Mouse (Mus musculus) intestine, embryonic 15.5 days (tissue): ENCODE data around the gene Krt5. TPM values are rescaled to one million over a fixed set of nuclear protein-coding genes. Genes with fewer than 3 reads are reported as not detected.

ENCODE experiments used
- ATAC-seq: fragments of 200-750 bp; cut with Nextera tagmentation; 2 replicates; pipeline ENCODE4 v1.8.0; 2017; ENCODE audit warnings: moderate TSS enrichment, moderate library complexity
- H3K27ac ChIP-seq: fragments of 300-500 bp; sonication (generic); 2 replicates; pipeline ENCODE4 v1.5.1; 2015; ENCODE audit warnings: mild to moderate bottlenecking, inconsistent platforms
- H3K27me3 ChIP-seq: fragments of 300-500 bp; sonication (generic); replicated peaks from 2 replicates; pipeline ENCODE4 v1.6.1; 2015; ENCODE audit warnings: inconsistent platforms
- H3K36me3 ChIP-seq: fragments of 300-500 bp; sonication (generic); 2 replicates; pipeline ENCODE4 v1.6.1; 2015; ENCODE audit warnings: inconsistent platforms
- H3K4me1 ChIP-seq: fragments of 300-500 bp; sonication (generic); replicated peaks from 2 replicates; pipeline ENCODE4 v1.6.1; 2015; ENCODE audit warnings: inconsistent platforms
- H3K4me2 ChIP-seq: fragments of 300-500 bp; sonication (generic); replicated peaks from 2 replicates; pipeline ENCODE4 v1.6.1; 2015; ENCODE audit warnings: mild to moderate bottlenecking, inconsistent platforms
- H3K4me3 ChIP-seq: fragments of 300-500 bp; sonication (generic); replicated peaks from 2 replicates; pipeline ENCODE4 v1.5.1; 2015; ENCODE audit warnings: inconsistent platforms
- H3K9ac ChIP-seq: fragments of 300-500 bp; sonication (generic); 2 replicates; pipeline ENCODE4 v1.6.1; 2015; ENCODE audit warnings: inconsistent platforms
- H3K9me3 ChIP-seq: fragments of 300-500 bp; sonication (generic); 2 replicates; pipeline ENCODE4 v1.6.1; 2016; ENCODE audit warnings: inconsistent platforms
- WGBS: fragments of 180-500 bp; shearing (Covaris S2); methylation state at CpG from one replicate; pipeline ENCODE4 v1.1.7; 2015; 5-methylcytosine and 5-hydroxymethylcytosine counted together
- polyA plus RNA-seq: library from polyadenylated mRNA; unstranded; fragments of >200 nt; fragmentation: Nextera tagmentation; extraction: Ambion mirVana; gene quantifications from 2 replicates; pipeline ENCODE4 v1.2.1, GENCODE M21; 2015

Gene Krt5
- polyA plus RNA-seq = 0.25 and 0.87 TPM in 2 replicates

DNA sequence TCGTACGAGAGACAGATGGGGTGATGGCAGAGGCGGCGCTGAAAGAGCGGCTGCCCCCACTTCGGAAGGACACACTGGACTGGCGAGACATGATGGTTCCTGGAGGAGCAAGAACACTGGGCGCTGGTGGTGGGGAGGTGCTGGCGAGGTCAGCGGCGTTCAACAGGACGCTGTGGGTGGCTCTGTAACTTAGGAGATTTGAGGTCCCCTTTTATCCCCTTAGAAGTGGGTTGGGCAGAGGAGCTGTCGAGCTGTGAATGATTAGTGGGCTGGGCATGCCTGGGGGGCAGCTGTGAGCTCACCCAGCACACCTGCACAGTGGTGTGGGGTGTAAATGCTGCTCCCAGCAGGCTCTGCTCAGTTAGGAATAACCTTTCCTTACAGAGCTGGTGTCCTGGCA, at the start of gene Krt5:
Krt5 (minus strand) TSS at position 179 of the 400 bp plus-strand sequence.
- no peak within 1 kb of the TSS for H3K4me3 ChIP-seq
- H3K4me2 ChIP-seq = no peak within 1 kb of the TSS
- no peak within 1 kb of the TSS for H3K9ac ChIP-seq
- WGBS = 60% methylated on average over 13 of the region's 13 CpGs
- no peaks in the 10 kb centered on the region; the same call in 1 of the 2 replicates for H3K4me1 ChIP-seq
- H3K9me3 ChIP-seq = no peaks in the 10 kb centered on the region
- H3K27me3 ChIP-seq = no peaks in the 10 kb centered on the region
- H3K27ac ChIP-seq = no peak within 1 kb of the TSS
- no peaks in the 10 kb centered on the region for H3K36me3 ChIP-seq
- ATAC-seq = no peak

DNA sequence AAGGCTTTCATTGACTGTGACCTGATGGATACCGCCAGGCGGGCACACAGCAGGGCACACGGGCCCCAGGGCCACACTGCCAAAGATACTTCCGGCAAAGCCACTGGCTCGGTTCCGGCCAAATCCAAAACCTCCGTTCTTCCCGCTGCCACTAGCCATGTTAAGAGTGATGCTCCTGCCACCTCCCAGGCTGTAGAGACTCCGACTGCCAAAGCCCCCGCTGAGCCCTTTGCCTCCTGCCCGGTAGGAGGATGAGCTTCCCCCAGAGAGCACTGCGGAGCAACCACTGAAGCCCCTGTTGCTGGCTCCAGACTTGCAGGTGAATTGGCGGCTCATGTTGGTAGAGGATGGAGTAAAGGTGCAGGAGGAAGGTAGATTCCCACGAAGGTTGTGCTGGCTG, 30.0 kb upstream of the Krt5 start, which contains the start of gene Krt71:
Krt71 (minus strand) TSS at position 399 of the 400 bp plus-strand sequence.
- H3K4me3 ChIP-seq = no peak within 1 kb of the TSS
- no peak within 1 kb of the TSS for H3K9ac ChIP-seq
- no peak within 1 kb of the TSS for H3K4me2 ChIP-seq
- no peak within 1 kb of the TSS for H3K27ac ChIP-seq
- H3K36me3 ChIP-seq = no peaks in the 10 kb centered on the region
- 56% methylated on average over 14 of the region's 14 CpGs for WGBS
- ATAC-seq = no peak
- H3K4me1 ChIP-seq = no peaks in the 10 kb centered on the region
- H3K9me3 ChIP-seq = no peaks in the 10 kb centered on the region
- peaks cover 9% of the 10 kb centered on the region; the same call in 1 of the 2 replicates for H3K27me3 ChIP-seq

- Histone ChIP-seq H3K9me3 (no peaks in the 10 kb centered on the region), H3K36me3 (no peaks in the 10 kb centered on the region), H3K4me3 (no peak overlapping the region), H3K9ac (no peak overlapping the region), H3K27ac (no peak overlapping the region), H3K27me3 (peaks cover 5% of the 10 kb centered on the region; the same call in 1 of the 2 replicates), H3K4me2 (no peak overlapping the region), H3K4me1 (no peaks in the 10 kb centered on the region)
- ATAC-seq = no peak
- 67% methylated on average over 7 of the region's 7 CpGs for WGBS
Measured at GRCm38 (mm10) chr15:101737786-101738185, 25.1 kb upstream of the Krt5 start.

DNA sequence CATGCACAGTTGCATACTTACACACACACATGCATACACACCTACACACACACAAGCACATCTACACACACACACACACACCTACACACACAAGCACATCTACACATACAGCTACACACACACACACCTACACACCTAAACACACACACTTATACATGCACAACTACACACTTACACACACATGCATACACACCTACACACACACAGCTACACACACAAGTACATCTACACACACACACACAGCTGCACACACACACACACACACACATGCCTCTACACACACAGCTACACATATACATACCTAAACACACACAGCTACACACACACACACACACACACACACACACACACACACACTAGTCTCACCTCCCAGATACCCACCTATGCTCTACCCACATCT, 18.0 kb upstream of the Krt5 start:
- no peaks in the 10 kb centered on the region for H3K27me3 ChIP-seq
- no peak overlapping the region for H3K4me3 ChIP-seq
- H3K9ac ChIP-seq = no peak overlapping the region
- H3K36me3 ChIP-seq = no peaks in the 10 kb centered on the region
- no peak for ATAC-seq
- no peaks in the 10 kb centered on the region for H3K9me3 ChIP-seq
- no peak overlapping the region for H3K4me2 ChIP-seq
- no peaks in the 10 kb centered on the region for H3K4me1 ChIP-seq
- H3K27ac ChIP-seq = no peak overlapping the region

GRCm38 (mm10) chr15:101724686-101725085, 12.0 kb upstream of the Krt5 start:
- Histone ChIP-seq H3K9me3 (no peaks in the 10 kb centered on the region), H3K4me3 (no peak overlapping the region), H3K36me3 (no peaks in the 10 kb centered on the region), H3K9ac (no peak overlapping the region), H3K27me3 (no peaks in the 10 kb centered on the region), H3K27ac (no peak overlapping the region), H3K4me1 (no peaks in the 10 kb centered on the region), H3K4me2 (no peak overlapping the region)
- WGBS = 50% methylated on average over 5 of the region's 5 CpGs
- no peak for ATAC-seq

- H3K4me2 ChIP-seq = no peak overlapping the region
- H3K36me3 ChIP-seq = no peaks in the 10 kb centered on the region
- no peaks in the 10 kb centered on the region; the same call in 1 of the 2 replicates for H3K4me1 ChIP-seq
- no peak overlapping the region for H3K9ac ChIP-seq
- H3K27ac ChIP-seq = no peak overlapping the region
- H3K4me3 ChIP-seq = no peak overlapping the region
- ATAC-seq = no peak
- H3K9me3 ChIP-seq = no peaks in the 10 kb centered on the region
- WGBS = 78% methylated on average over 3 of the region's 3 CpGs
- no peaks in the 10 kb centered on the region for H3K27me3 ChIP-seq
Measured at GRCm38 (mm10) chr15:101715831-101716230, 3.1 kb upstream of the Krt5 start.

GRCm38 (mm10) chr15:101714356-101714755, 1.7 kb upstream of the Krt5 start:
- no peaks in the 10 kb centered on the region; the same call in 1 of the 2 replicates for H3K4me1 ChIP-seq
- H3K36me3 ChIP-seq = no peaks in the 10 kb centered on the region
- no peak overlapping the region for H3K4me3 ChIP-seq
- no peak overlapping the region for H3K27ac ChIP-seq
- no peaks in the 10 kb centered on the region for H3K9me3 ChIP-seq
- no peak overlapping the region for H3K9ac ChIP-seq
- no peak for ATAC-seq
- no peak overlapping the region for H3K4me2 ChIP-seq
- no peaks in the 10 kb centered on the region for H3K27me3 ChIP-seq
- WGBS = 61% methylated on average over 5 of the region's 5 CpGs

GRCm38 (mm10) chr15:101713731-101714130, 1.0 kb upstream of the Krt5 start:
- no peaks in the 10 kb centered on the region for H3K27me3 ChIP-seq
- no peak for ATAC-seq
- no peak overlapping the region for H3K4me3 ChIP-seq
- no peak overlapping the region for H3K4me2 ChIP-seq
- H3K9ac ChIP-seq = no peak overlapping the region
- no peak overlapping the region for H3K27ac ChIP-seq
- H3K9me3 ChIP-seq = no peaks in the 10 kb centered on the region
- WGBS = 62% methylated on average over 8 of the region's 8 CpGs
- no peaks in the 10 kb centered on the region for H3K36me3 ChIP-seq
- H3K4me1 ChIP-seq = no peaks in the 10 kb centered on the region; the same call in 1 of the 2 replicates

DNA sequence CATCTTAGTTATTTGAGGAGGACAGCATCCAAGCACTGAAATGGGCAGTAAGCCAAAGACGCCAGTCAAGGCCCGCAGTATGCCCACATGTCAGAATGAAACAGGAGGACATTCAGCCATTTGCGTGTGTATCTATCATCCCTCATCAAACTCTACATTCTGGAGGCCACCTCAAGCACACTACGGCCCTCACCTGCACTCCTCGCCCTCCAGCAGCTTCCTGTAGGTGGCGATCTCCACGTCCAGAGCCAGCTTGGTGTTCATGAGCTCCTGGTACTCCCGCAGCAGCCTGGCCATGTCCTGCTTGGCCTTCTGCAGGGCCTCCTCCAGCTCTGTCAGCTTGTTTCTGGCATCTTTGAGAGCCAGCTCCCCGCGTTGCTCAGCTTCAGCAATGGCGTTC, 4.0 kb downstream of the Krt5 start:
- Histone ChIP-seq H3K4me1 (no peaks in the 10 kb centered on the region), H3K4me3 (no peak overlapping the region), H3K27me3 (no peaks in the 10 kb centered on the region), H3K36me3 (no peaks in the 10 kb centered on the region), H3K9me3 (no peaks in the 10 kb centered on the region), H3K27ac (no peak overlapping the region), H3K9ac (no peak overlapping the region), H3K4me2 (no peak overlapping the region)
- no peak for ATAC-seq
- 62% methylated on average over 11 of the region's 11 CpGs for WGBS

DNA sequence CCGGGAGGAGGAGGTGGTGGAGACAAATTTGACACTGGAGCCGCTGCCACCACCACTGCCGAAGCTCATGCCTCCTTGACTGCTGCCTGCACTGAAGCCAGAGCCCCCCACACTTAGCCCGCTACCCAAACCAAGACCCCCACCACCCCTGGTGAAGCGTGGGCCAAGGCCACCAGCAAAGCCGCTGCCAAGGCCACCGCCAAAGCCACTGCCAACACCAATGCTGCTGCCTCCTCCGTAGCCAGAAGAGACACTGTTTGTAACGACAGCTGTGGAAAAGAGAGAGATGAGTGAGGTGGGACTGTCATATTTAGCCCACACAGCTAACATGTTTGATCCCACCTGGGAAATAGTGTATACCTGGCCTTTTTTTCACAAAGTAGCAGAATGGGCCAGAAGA, 5.2 kb downstream of the Krt5 start:
- Histone ChIP-seq H3K9me3 (no peaks in the 10 kb centered on the region), H3K27ac (no peak overlapping the region), H3K4me3 (no peak overlapping the region), H3K4me1 (no peaks in the 10 kb centered on the region), H3K4me2 (no peak overlapping the region), H3K9ac (no peak overlapping the region), H3K36me3 (no peaks in the 10 kb centered on the region), H3K27me3 (no peaks in the 10 kb centered on the region)
- ATAC-seq = no peak
- 86% methylated on average over 9 of the region's 9 CpGs for WGBS

GRCm38 (mm10) chr15:101704066-101704465, 8.6 kb downstream of the Krt5 start:
- no peaks in the 10 kb centered on the region for H3K4me1 ChIP-seq
- no peak overlapping the region for H3K4me2 ChIP-seq
- WGBS = 67% methylated on average over 4 of the region's 4 CpGs
- H3K27ac ChIP-seq = no peak overlapping the region
- H3K27me3 ChIP-seq = no peaks in the 10 kb centered on the region
- no peaks in the 10 kb centered on the region for H3K36me3 ChIP-seq
- no peak for ATAC-seq
- H3K9ac ChIP-seq = no peak overlapping the region
- H3K9me3 ChIP-seq = no peaks in the 10 kb centered on the region
- no peak overlapping the region for H3K4me3 ChIP-seq

DNA sequence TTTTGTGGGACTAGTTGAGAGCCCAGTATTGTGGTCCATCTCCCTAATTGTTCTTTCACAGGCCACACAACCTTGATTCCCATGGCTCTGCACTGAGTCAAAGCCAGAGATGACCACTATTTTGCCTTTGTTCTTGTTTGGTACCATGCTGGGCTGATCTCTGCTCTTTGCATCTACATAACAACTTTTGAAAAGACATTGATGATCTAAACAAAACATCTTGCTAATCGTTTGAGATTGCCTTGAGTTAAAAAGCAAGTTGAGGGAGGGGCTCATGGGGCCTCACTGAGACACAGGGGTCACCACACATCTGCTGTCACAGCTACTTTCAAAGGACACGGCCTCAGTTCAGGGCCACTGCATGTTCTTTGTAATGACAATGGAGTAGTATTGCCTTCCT, 10.3 kb downstream of the Krt5 start:
- Histone ChIP-seq H3K9me3 (no peaks in the 10 kb centered on the region), H3K4me1 (no peaks in the 10 kb centered on the region), H3K9ac (no peak overlapping the region), H3K27me3 (no peaks in the 10 kb centered on the region), H3K4me3 (no peak overlapping the region), H3K36me3 (no peaks in the 10 kb centered on the region), H3K4me2 (no peak overlapping the region), H3K27ac (no peak overlapping the region)
- WGBS = 45% methylated on average over 2 of the region's 2 CpGs
- ATAC-seq = no peak

DNA sequence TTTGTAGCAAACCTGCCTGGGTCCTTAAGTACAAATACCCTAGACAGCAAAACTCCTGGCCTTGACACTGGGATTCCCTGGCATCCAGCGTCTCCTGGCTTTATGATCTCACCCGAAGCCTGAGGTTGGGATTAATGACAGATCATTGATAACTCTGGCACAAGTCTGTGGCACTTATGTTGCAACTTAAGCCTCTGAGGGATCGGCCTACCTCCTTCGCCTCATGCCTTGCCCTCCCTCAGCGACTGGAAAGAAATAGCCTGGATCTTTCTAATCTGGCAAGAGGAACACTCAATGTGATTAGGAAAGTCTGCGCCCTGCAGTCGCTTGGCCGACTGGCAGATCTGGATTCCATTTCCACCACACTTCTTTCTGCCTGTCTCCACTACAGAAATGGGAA, 12.8 kb downstream of the Krt5 start:
- no peak overlapping the region for H3K9ac ChIP-seq
- no peaks in the 10 kb centered on the region for H3K4me1 ChIP-seq
- no peaks in the 10 kb centered on the region for H3K36me3 ChIP-seq
- H3K4me2 ChIP-seq = no peak overlapping the region
- WGBS = 72% methylated on average over 8 of the region's 8 CpGs
- no peaks in the 10 kb centered on the region; the same call in 1 of the 2 replicates for H3K27me3 ChIP-seq
- no peaks in the 10 kb centered on the region for H3K9me3 ChIP-seq
- H3K4me3 ChIP-seq = no peak overlapping the region
- ATAC-seq = no peak
- H3K27ac ChIP-seq = no peak overlapping the region
